Mouse (Mus musculus): Measurements from ENCODE around the gene Cfap221. TPM values are rescaled to one million over a fixed set of nuclear protein-coding genes. Genes with fewer than 3 reads are reported as not detected.

The Cfap221 gene
- total and polyA plus RNA-seq, 3 experiments: not detected

DNA sequence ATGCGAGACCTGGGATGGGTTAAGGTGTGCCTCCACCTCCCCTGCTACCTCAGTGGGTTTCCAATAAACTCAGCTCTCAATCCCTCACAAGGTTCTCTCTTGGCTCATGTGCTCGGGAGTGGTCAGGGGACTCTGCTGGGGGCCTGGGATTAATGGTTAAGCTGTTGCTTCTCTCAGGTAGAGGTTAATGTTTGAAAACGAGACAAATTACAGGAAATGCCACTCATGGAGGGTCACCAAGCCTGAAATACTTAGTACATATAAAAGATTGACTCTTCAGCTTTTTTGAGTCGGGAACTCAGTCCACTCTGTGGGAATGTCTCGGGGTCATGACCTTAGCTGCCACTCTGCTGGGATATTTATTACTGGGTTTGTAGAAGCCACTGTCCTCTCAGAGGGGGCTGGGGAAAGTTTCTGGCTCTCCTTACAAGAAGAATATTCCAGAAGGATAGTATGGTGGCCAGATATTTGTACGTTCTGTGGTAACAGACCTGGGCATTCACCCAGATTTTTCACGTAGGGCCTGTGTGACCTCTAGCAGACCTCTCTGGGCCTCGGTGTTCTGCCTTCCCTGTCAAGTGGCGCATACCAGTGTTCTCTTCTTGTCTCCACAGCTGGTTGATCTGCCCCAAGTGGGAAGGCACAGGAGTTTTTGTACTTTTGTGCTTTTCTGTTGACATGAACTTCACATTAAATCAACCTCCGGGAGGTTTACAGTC lies 27.5 kb upstream of the Cfap221 start:
- no peak for TF ChIP-seq RCOR1 (conservative IDR thresholded peaks at IDR 0.05; ENCODE audit: low read depth, low read length)
- TF ChIP-seq CHD1 (IDR thresholded peaks at IDR 0.05; ENCODE audit: low read depth, low read length): no peak
- no peak for TF ChIP-seq BHLHE40 (IDR thresholded peaks at IDR 0.05; ENCODE audit: low read depth, low read length)
- TF ChIP-seq NELFE (IDR thresholded peaks at IDR 0.05; ENCODE audit: low read depth, low read length): no peak
- TF ChIP-seq TCF12 (IDR thresholded peaks at IDR 0.05; ENCODE audit: low read depth, low read length): no peak
- TF ChIP-seq HCFC1 (IDR thresholded peaks at IDR 0.05; ENCODE audit: low read depth, low read length): no peak
- no peak for TF ChIP-seq MXI1 (IDR thresholded peaks at IDR 0.05; ENCODE audit: low read depth, low read length)
- no peak for TF ChIP-seq IRF4 (IDR thresholded peaks at IDR 0.05; ENCODE audit: low read depth, low read length)
- TF ChIP-seq MYC (IDR thresholded peaks at IDR 0.05; ENCODE audit: low read depth, low read length): no peak
- no peak for TF ChIP-seq CTCF (conservative IDR thresholded peaks at IDR 0.05 in 1 of 2, IDR thresholded peaks at IDR 0.05 in 1 of 2; ENCODE audit: low read depth in 2 of 2, low read length in 2 of 2)
- TF ChIP-seq TBP (conservative IDR thresholded peaks at IDR 0.05; ENCODE audit: low read depth, low read length): no peak
- no peak for TF ChIP-seq JUND (conservative IDR thresholded peaks at IDR 0.05; ENCODE audit: low read depth, low read length)
- TF ChIP-seq CHD2 (IDR thresholded peaks at IDR 0.05; ENCODE audit: low read length): no peak
- TF ChIP-seq EP300 (IDR thresholded peaks at IDR 0.05; ENCODE audit: low read length): no peak
- TF ChIP-seq ZNF384 (IDR thresholded peaks at IDR 0.05; ENCODE audit: low read depth, low read length): no peak
- Histone ChIP-seq H3K27me3 (replicated peaks) (no peaks in the 10 kb centered on the region), H3K27ac (ENCODE audit: insufficient read depth, low read depth) (no peak overlapping the region), H3K9me3 (replicated peaks; ENCODE audit: low read length) (no peaks in the 10 kb centered on the region), H3K79me2 (replicated peaks; ENCODE audit: control insufficient read depth, extremely low read depth, insufficient read depth, poor library complexity, severe bottlenecking) (no peaks in the 10 kb centered on the region), H3K4me3 (replicated peaks in 1 of 3; ENCODE audit: low read depth in 2 of 3, low read length in 2 of 3, poor library complexity in 1 of 3) (no peak overlapping the region), H3K9ac (ENCODE audit: insufficient read depth, low read depth) (no peak overlapping the region), H3K4me2 (ENCODE audit: insufficient read depth, low read depth, poor library complexity, severe bottlenecking) (no peak overlapping the region), H3K4me1 (ENCODE audit: control insufficient read depth in 1 of 2, insufficient read depth in 2 of 2) (peaks cover 10 to 20% of the 10 kb centered on the region in 2 experiments; a peak in 3 of 4 replicates), H3K36me3 (replicated peaks in 1 of 2; ENCODE audit: control insufficient read depth in 1 of 2, insufficient read depth in 1 of 2, low read length in 1 of 2) (no peaks in the 10 kb centered on the region)
- in situ Hi-C loops (cut with MboI; ENCODE audit: low pct_ligation_motif_present, low pct_unique_long_range_greater_than_20kb, low sequenced_read_pairs): no loop called here
- dilution Hi-C loops (cut with MboI; ENCODE audit: extremely low pct_ligation_motif_present, extremely low pct_unique_long_range_greater_than_20kb, low sequenced_read_pairs): no loop called here
- no peak for DNase-seq (ENCODE audit: extremely low read depth)

DNA sequence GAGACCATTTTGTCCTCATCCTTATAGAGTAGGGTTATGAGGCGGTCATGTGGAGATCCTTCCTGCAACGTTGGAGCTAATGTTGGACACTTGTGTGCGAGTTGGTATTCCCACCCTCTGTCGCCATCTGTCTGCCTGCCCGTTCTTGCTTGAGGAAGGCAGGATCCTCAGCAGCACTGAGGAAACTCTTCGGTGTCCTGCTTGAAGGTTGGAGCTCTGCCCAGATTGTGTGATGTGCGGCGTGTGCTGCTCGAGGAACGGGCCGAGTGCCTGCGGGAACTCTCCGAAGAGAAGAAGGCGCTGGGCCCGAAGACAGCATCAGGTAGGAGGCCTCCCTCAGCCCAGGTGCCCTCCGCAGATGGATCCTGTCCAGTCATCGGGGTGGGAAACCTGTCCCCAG lies 24.9 kb upstream of the Cfap221 start:
- no peak overlapping the region for H3K4me2 ChIP-seq (ENCODE audit: insufficient read depth, low read depth, poor library complexity, severe bottlenecking)
- dilution Hi-C loops (cut with MboI; ENCODE audit: extremely low pct_ligation_motif_present, extremely low pct_unique_long_range_greater_than_20kb, low sequenced_read_pairs): no loop called here
- TF ChIP-seq JUN (IDR thresholded peaks at IDR 0.05; ENCODE audit: insufficient read depth, low read depth, low read length): no peak
- TF ChIP-seq POLR2AphosphoS2 (IDR thresholded peaks at IDR 0.05; ENCODE audit: low read depth, low read length): no peak
- no peak for TF ChIP-seq IRF4 (IDR thresholded peaks at IDR 0.05; ENCODE audit: low read depth, low read length)
- no peak for TF ChIP-seq GABPA (IDR thresholded peaks at IDR 0.05; ENCODE audit: insufficient replicate concordance, low read depth, low read length)
- TF ChIP-seq HCFC1 (IDR thresholded peaks at IDR 0.05; ENCODE audit: low read depth, low read length): no peak
- no peak for TF ChIP-seq CTCF (conservative IDR thresholded peaks at IDR 0.05 in 1 of 2, IDR thresholded peaks at IDR 0.05 in 1 of 2; ENCODE audit: low read depth in 2 of 2, low read length in 2 of 2)
- no peak for TF ChIP-seq TCF12 (IDR thresholded peaks at IDR 0.05; ENCODE audit: low read depth, low read length)
- no peak for TF ChIP-seq KAT2A (IDR thresholded peaks at IDR 0.05; ENCODE audit: insufficient replicate concordance, low read length)
- no peak for TF ChIP-seq MAFK (IDR thresholded peaks at IDR 0.05; ENCODE audit: insufficient replicate concordance, low read length)
- no peak for TF ChIP-seq MXI1 (IDR thresholded peaks at IDR 0.05; ENCODE audit: low read depth, low read length)
- TF ChIP-seq SMC3 (IDR thresholded peaks at IDR 0.05; ENCODE audit: low read depth, low read length): no peak
- no peak for TF ChIP-seq NELFE (IDR thresholded peaks at IDR 0.05; ENCODE audit: low read depth, low read length)
- no peak for TF ChIP-seq NRF1 (IDR thresholded peaks at IDR 0.05; ENCODE audit: low read depth, low read length)
- TF ChIP-seq ZNF384 (IDR thresholded peaks at IDR 0.05; ENCODE audit: low read depth, low read length): no peak
- no peak for TF ChIP-seq CHD1 (IDR thresholded peaks at IDR 0.05; ENCODE audit: low read depth, low read length)
- no peak for TF ChIP-seq UBTF (IDR thresholded peaks at IDR 0.05; ENCODE audit: low read depth, low read length)
- no peaks in the 10 kb centered on the region for H3K27me3 ChIP-seq (replicated peaks)
- peaks cover 12 to 23% of the 10 kb centered on the region in 2 experiments for H3K4me1 ChIP-seq (ENCODE audit: control insufficient read depth in 1 of 2, insufficient read depth in 2 of 2)
- in situ Hi-C loops (cut with MboI; ENCODE audit: low pct_ligation_motif_present, low pct_unique_long_range_greater_than_20kb, low sequenced_read_pairs): no loop called here
- no peak overlapping the region for H3K4me3 ChIP-seq (replicated peaks in 1 of 3; ENCODE audit: low read depth in 2 of 3, low read length in 2 of 3, poor library complexity in 1 of 3)
- DNase-seq (ENCODE audit: extremely low read depth): no peak
- H3K27ac ChIP-seq (ENCODE audit: insufficient read depth, low read depth): no peak overlapping the region
- no peaks in the 10 kb centered on the region for H3K9me3 ChIP-seq (replicated peaks; ENCODE audit: low read length)
- H3K79me2 ChIP-seq (replicated peaks; ENCODE audit: control insufficient read depth, extremely low read depth, insufficient read depth, poor library complexity, severe bottlenecking): no peaks in the 10 kb centered on the region
- no peaks in the 10 kb centered on the region for H3K36me3 ChIP-seq (replicated peaks in 1 of 2; ENCODE audit: control insufficient read depth in 1 of 2, insufficient read depth in 1 of 2, low read length in 1 of 2)
- no peak overlapping the region for H3K9ac ChIP-seq (ENCODE audit: insufficient read depth, low read depth)

All from CH12.LX (cell line).